Mouse (Mus musculus) lung, postnatal 0 days (tissue): ENCODE measurements around the gene Polr1c. TPM values are rescaled to one million over a fixed set of nuclear protein-coding genes. Genes with fewer than 3 reads are reported as not detected.

Experiments used
- ATAC-seq: fragments of 200-750 bp; cut with Nextera tagmentation; 2 replicates; pipeline ENCODE4 v1.8.0; 2017; ENCODE audit warnings: moderate library complexity
- DNase-seq: peaks from one replicate; pipeline ENCODE4 v3.0.0-alpha.2; 2016; ENCODE audit warnings: low spot score
- H3K27ac ChIP-seq: fragments of 300-500 bp; sonication (generic); 2 replicates; pipeline ENCODE4 v1.5.1; 2014; ENCODE audit warnings: antibody characterized with exemption, mild to moderate bottlenecking, low read length, mixed read lengths
- H3K27me3 ChIP-seq: fragments of 300-500 bp; sonication (generic); replicated peaks from 2 replicates; pipeline ENCODE4 v1.6.1; 2014; ENCODE audit warnings: low read length, mixed read lengths; ENCODE audit not compliant: insufficient read depth
- H3K36me3 ChIP-seq: fragments of 300-500 bp; sonication (generic); 2 replicates; pipeline ENCODE4 v1.6.1; 2014; ENCODE audit warnings: low read length, mixed read lengths; ENCODE audit not compliant: insufficient read depth
- H3K4me1 ChIP-seq: fragments of 300-500 bp; sonication (generic); 2 replicates; pipeline ENCODE4 v1.6.1; 2014; ENCODE audit warnings: antibody characterized with exemption, low read depth, low read length, mixed read lengths; ENCODE audit not compliant: insufficient read depth
- H3K4me2 ChIP-seq: fragments of 300-500 bp; sonication (generic); replicated peaks from 2 replicates; pipeline ENCODE4 v1.6.1; 2014; ENCODE audit warnings: low read depth, mild to moderate bottlenecking, low read length, moderate library complexity, mixed read lengths
- H3K4me3 ChIP-seq: fragments of 300-500 bp; sonication (generic); 2 replicates; pipeline ENCODE4 v1.5.1; 2014; ENCODE audit warnings: low read depth, low read length
- H3K9ac ChIP-seq: fragments of 300-500 bp; sonication (generic); replicated peaks from 2 replicates; pipeline ENCODE4 v1.6.1; 2014; ENCODE audit warnings: low read depth, mild to moderate bottlenecking
- H3K9me3 ChIP-seq: fragments of 300-500 bp; sonication (generic); 2 replicates; pipeline ENCODE4 v1.6.1; 2016; ENCODE audit warnings: low read length, mixed read lengths
- CTCF ChIP-seq: IDR thresholded peaks from 2 replicates; pipeline ENCODE4 v1.5.1; 2016; ENCODE audit warnings: antibody characterized with exemption, mild to moderate bottlenecking
- EP300 ChIP-seq: IDR thresholded peaks from 2 replicates; pipeline ENCODE4 v1.6.1; 2016; ENCODE audit warnings: antibody characterized with exemption, mild to moderate bottlenecking, control low read depth
- WGBS: fragments of 180-500 bp; shearing (Covaris S2); extraction: QIAGEN DNeasy Blood & Tissue Kit; methylation state at CpG from one replicate; pipeline ENCODE4 v1.1.7; 2014; 5-methylcytosine and 5-hydroxymethylcytosine counted together
- polyA plus RNA-seq: library from polyadenylated mRNA; unstranded; fragments of >200 nt; fragmentation: Nextera tagmentation; extraction: Ambion mirVana; gene quantifications from 2 replicates; pipeline ENCODE4 v1.2.1, GENCODE M21; 2015

The Polr1c gene
- polyA plus RNA-seq, 1 experiment from 2014 or later, result 89.9 TPM

- Histone ChIP-seq H3K36me3 (peaks cover 8% of the 10 kb centered on the region; the same call in 1 of the 2 replicates), H3K9me3 (no peaks in the 10 kb centered on the region), H3K4me2 (no peak overlapping the region), H3K9ac (no peak overlapping the region; the same call in 1 of the 2 replicates), H3K27me3 (no peaks in the 10 kb centered on the region), H3K4me1 (no peaks in the 10 kb centered on the region), H3K4me3 (no peak overlapping the region), H3K27ac (peak overlapping the region; percentile 43; the same call in 1 of the 2 replicates)
- peak; percentile 51; the same call in 1 of the 2 replicates for ATAC-seq
- TF ChIP-seq CTCF (no peak), EP300 (no peak)
- no peak for DNase-seq
- 56% methylated on average over 6 of the region's 6 CpGs for WGBS
Measured at GRCm38 (mm10) chr17:46275034-46275433, 27.2 kb upstream of the Polr1c start.

- no peak for TF ChIP-seq CTCF
- no peak for TF ChIP-seq EP300
- no peak for DNase-seq
- Histone ChIP-seq H3K4me3 (no peak overlapping the region), H3K27ac (0 out of 2 replicates have a peak overlapping the region, but pooled peaks have one; percentile 27), H3K9ac (no peak overlapping the region), H3K27me3 (no peaks in the 10 kb centered on the region), H3K36me3 (peaks cover 8% of the 10 kb centered on the region; the same call in 1 of the 2 replicates), H3K4me2 (no peak overlapping the region), H3K4me1 (no peaks in the 10 kb centered on the region), H3K9me3 (no peaks in the 10 kb centered on the region)
- no peak for ATAC-seq
- 67% methylated on average over 6 of the region's 6 CpGs for WGBS
Measured at GRCm38 (mm10) chr17:46274465-46274864, 26.6 kb upstream of the Polr1c start.

GRCm38 (mm10) chr17:46273803-46274236 lies 26.0 kb upstream of the Polr1c start:
- H3K4me1 ChIP-seq, result no peaks in the 10 kb centered on the region
- ATAC-seq (peak; percentile 21), DNase-seq (no peak)
- no peaks in the 10 kb centered on the region for H3K9me3 ChIP-seq
- no peak overlapping the region for H3K9ac ChIP-seq
- TF ChIP-seq EP300 (no peak), CTCF (no peak)
- WGBS, result 65% methylated on average over 1 of the region's 1 CpGs
- H3K4me2 ChIP-seq, result no peak overlapping the region
- H3K27ac ChIP-seq, result 0 out of 2 replicates have a peak overlapping the region, but pooled peaks have one; percentile 32
- no peaks in the 10 kb centered on the region for H3K27me3 ChIP-seq
- peaks cover 8% of the 10 kb centered on the region; the same call in 1 of the 2 replicates for H3K36me3 ChIP-seq
- no peak overlapping the region for H3K4me3 ChIP-seq

- no peak overlapping the region for H3K27ac ChIP-seq
- H3K9ac ChIP-seq, result no peak overlapping the region
- H3K27me3 ChIP-seq, result no peaks in the 10 kb centered on the region
- DNase-seq (no peak), ATAC-seq (0 out of 2 replicates have a peak, but pooled peaks have one; percentile 21)
- no peak overlapping the region for H3K4me2 ChIP-seq
- no peaks in the 10 kb centered on the region for H3K9me3 ChIP-seq
- 78% methylated on average over 5 of the region's 5 CpGs for WGBS
- H3K4me1 ChIP-seq, result no peaks in the 10 kb centered on the region
- H3K4me3 ChIP-seq, result no peak overlapping the region
- peaks cover 8% of the 10 kb centered on the region; the same call in 1 of the 2 replicates for H3K36me3 ChIP-seq
- no peak for TF ChIP-seq EP300
- TF ChIP-seq CTCF, result no peak
Measured at GRCm38 (mm10) chr17:46272675-46273074, 24.8 kb upstream of the Polr1c start.

- peaks cover 8% of the 10 kb centered on the region; the same call in 1 of the 2 replicates for H3K36me3 ChIP-seq
- no peak overlapping the region for H3K27ac ChIP-seq
- no peaks in the 10 kb centered on the region for H3K27me3 ChIP-seq
- no peaks in the 10 kb centered on the region for H3K4me1 ChIP-seq
- TF ChIP-seq EP300 (no peak), CTCF (no peak)
- H3K9ac ChIP-seq, result no peak overlapping the region
- ATAC-seq (no peak), DNase-seq (no peak)
- no peak overlapping the region for H3K4me2 ChIP-seq
- H3K4me3 ChIP-seq, result no peak overlapping the region
- no peaks in the 10 kb centered on the region for H3K9me3 ChIP-seq
- 87% methylated on average over 2 of the region's 2 CpGs for WGBS
Measured at GRCm38 (mm10) chr17:46272058-46272457, 24.2 kb upstream of the Polr1c start.

- 59% methylated on average over 19 of the region's 19 CpGs for WGBS
- Histone ChIP-seq H3K36me3 (peaks cover 8% of the 10 kb centered on the region; the same call in 1 of the 2 replicates), H3K9me3 (no peaks in the 10 kb centered on the region), H3K4me1 (no peaks in the 10 kb centered on the region), H3K27me3 (no peaks in the 10 kb centered on the region), H3K27ac (0 out of 2 replicates have a peak overlapping the region, but pooled peaks have one; percentile 15), H3K9ac (no peak overlapping the region), H3K4me3 (no peak overlapping the region), H3K4me2 (no peak overlapping the region)
- DNase-seq (no peak), ATAC-seq (0 out of 2 replicates have a peak, but pooled peaks have one; percentile 6)
- TF ChIP-seq CTCF, result no peak
- no peak for TF ChIP-seq EP300
Measured at GRCm38 (mm10) chr17:46269771-46270534, 22.1 kb upstream of the Polr1c start.
